Mouse (Mus musculus): Measurements from ENCODE around the gene Pik3c2a. TPM values are rescaled to one million over a fixed set of nuclear protein-coding genes. Genes with fewer than 3 reads are reported as not detected.
A peak's percentile ranks its signal among the peaks of the same experiment; 100 is the strongest.

Gene Pik3c2a
- polyA plus RNA-seq, 1 experiment from 2014 or later: 24.2 TPM

GRCm38 (mm10) chr7:116309456-116309855 lies 133.8 kb downstream of the Pik3c2a start:
- Histone ChIP-seq H3K27me3 (ENCODE audit: control insufficient read depth, insufficient read depth, low read length) (0 out of 2 replicates have a peak, but pooled peaks cover 3% of the 10 kb centered on the region), H3K4me3 (ENCODE audit: control insufficient read depth in 1 of 2, insufficient read depth in 1 of 2, low read depth in 1 of 2, low read length in 2 of 2) (no peak overlapping the region), H3K27ac (replicated peaks in 1 of 2; ENCODE audit: control insufficient read depth in 1 of 2, insufficient read depth in 1 of 2, low read depth in 2 of 2, low read length in 2 of 2) (no peak overlapping the region; a peak in 1 of 4 replicates), H3K9ac (ENCODE audit: low read length) (peak overlapping the region; percentile 31; the same call in 1 of the 2 replicates), H3K36me3 (ENCODE audit: control insufficient read depth, insufficient read depth, low read length) (no peaks in the 10 kb centered on the region), H3K4me2 (ENCODE audit: low read length) (peak overlapping the region; percentile 97), H3K4me1 (ENCODE audit: control insufficient read depth in 2 of 2, insufficient read depth in 2 of 2, low read length in 2 of 2) (peaks cover 9 to 12% of the 10 kb centered on the region in 2 experiments), H3K9me3 (ENCODE audit: control insufficient read depth, low read length) (no peaks in the 10 kb centered on the region)
- 16% methylated on average over 9 of the region's 9 CpGs for WGBS
- no peak for ATAC-seq (ENCODE audit: insufficient number of reproducible peaks, insufficient read depth, low FRiP score, low read depth)

- H3K27me3 ChIP-seq (ENCODE audit: control insufficient read depth, insufficient read depth, low read length): 0 out of 2 replicates have a peak, but pooled peaks cover 3% of the 10 kb centered on the region
- no peaks in the 10 kb centered on the region for H3K9me3 ChIP-seq (ENCODE audit: control insufficient read depth, low read length)
- H3K4me1 ChIP-seq (ENCODE audit: control insufficient read depth in 2 of 2, insufficient read depth in 2 of 2, low read length in 2 of 2): peaks cover 14 to 18% of the 10 kb centered on the region in 2 experiments
- H3K9ac ChIP-seq (ENCODE audit: low read length): peak overlapping the region; percentile 76
- peak overlapping the region; percentile 97 for H3K4me2 ChIP-seq (ENCODE audit: low read length)
- H3K27ac ChIP-seq (replicated peaks in 1 of 2; ENCODE audit: control insufficient read depth in 1 of 2, insufficient read depth in 1 of 2, low read depth in 2 of 2, low read length in 2 of 2): 0 out of 4 replicates have a peak overlapping the region, but pooled peaks of 1 of the 2 experiments have one; percentile 41
- H3K4me3 ChIP-seq (ENCODE audit: control insufficient read depth in 1 of 2, insufficient read depth in 1 of 2, low read depth in 1 of 2, low read length in 2 of 2): peak overlapping the region; percentile 83 to 84
- WGBS: 3% methylated on average over 15 of the region's 16 CpGs
- ATAC-seq (ENCODE audit: insufficient number of reproducible peaks, insufficient read depth, low FRiP score, low read depth): no peak
- no peaks in the 10 kb centered on the region for H3K36me3 ChIP-seq (ENCODE audit: control insufficient read depth, insufficient read depth, low read length)
Observed at GRCm38 (mm10) chr7:116308632-116308991, 134.6 kb downstream of the Pik3c2a start.

DNA sequence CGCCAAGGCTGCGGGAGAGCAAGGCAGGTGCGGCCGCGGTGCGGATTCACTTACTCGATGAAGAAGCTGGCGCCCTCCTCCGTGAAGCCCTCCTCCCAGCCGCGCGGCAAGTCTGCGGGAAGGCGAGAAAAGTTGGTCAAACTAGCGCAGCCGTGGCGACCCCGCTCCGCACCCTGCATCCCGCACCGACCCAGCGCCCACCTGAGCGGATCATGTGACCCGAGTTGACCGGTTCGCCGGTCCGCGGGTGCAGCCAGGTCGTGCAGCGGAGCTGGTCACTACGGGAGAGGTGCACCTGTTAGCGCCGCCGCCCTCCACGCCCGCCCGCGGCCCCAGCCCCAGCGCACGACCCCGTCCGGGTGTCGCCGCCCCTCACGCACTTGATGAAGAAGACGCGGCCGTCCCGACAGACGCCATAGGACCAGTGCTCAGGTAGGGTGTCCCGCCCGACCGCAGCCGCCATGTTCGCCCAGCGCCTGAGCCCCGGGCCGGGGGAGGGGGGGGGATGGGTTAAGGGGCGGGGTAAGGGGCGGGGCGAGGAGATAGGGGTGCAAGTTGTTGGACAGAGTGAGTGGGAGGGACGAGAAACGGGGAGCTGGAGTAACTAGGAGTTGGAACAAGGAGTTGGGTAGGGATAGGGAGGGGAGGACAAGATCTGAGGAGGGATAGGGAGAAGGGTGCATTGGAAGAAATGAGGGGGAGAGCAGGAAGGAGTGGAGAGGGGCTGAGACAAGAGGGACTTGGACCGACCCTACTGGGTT lies 135.2 kb downstream of the Pik3c2a start, which contains the start of gene Plekha7:
TSS of gene Plekha7 (minus strand) at position 506 of the 761 bp plus-strand sequence.
- no peaks in the 10 kb centered on the region for H3K9me3 ChIP-seq (ENCODE audit: control insufficient read depth, low read length)
- peak within 1 kb of the TSS; percentile 83 to 84 for H3K4me3 ChIP-seq (ENCODE audit: control insufficient read depth in 1 of 2, insufficient read depth in 1 of 2, low read depth in 1 of 2, low read length in 2 of 2)
- WGBS: 0% methylated on average over 65 of the region's 65 CpGs
- peak; percentile 71 for ATAC-seq (ENCODE audit: insufficient number of reproducible peaks, insufficient read depth, low FRiP score, low read depth)
- 0 out of 2 replicates have a peak, but pooled peaks cover 3% of the 10 kb centered on the region for H3K27me3 ChIP-seq (ENCODE audit: control insufficient read depth, insufficient read depth, low read length)
- no peaks in the 10 kb centered on the region for H3K36me3 ChIP-seq (ENCODE audit: control insufficient read depth, insufficient read depth, low read length)
- H3K4me2 ChIP-seq (ENCODE audit: low read length): peak within 1 kb of the TSS; percentile 97
- peak within 1 kb of the TSS; percentile 11 to 61; a peak in 3 of 4 replicates for H3K27ac ChIP-seq (replicated peaks in 1 of 2; ENCODE audit: control insufficient read depth in 1 of 2, insufficient read depth in 1 of 2, low read depth in 2 of 2, low read length in 2 of 2)
- H3K9ac ChIP-seq (ENCODE audit: low read length): peak within 1 kb of the TSS; percentile 76
- H3K4me1 ChIP-seq (ENCODE audit: control insufficient read depth in 2 of 2, insufficient read depth in 2 of 2, low read length in 2 of 2): peaks cover 14 to 19% of the 10 kb centered on the region in 2 experiments

- Histone ChIP-seq H3K4me1 (ENCODE audit: control insufficient read depth in 2 of 2, insufficient read depth in 2 of 2, low read length in 2 of 2) (peaks cover 14 to 19% of the 10 kb centered on the region in 2 experiments), H3K36me3 (ENCODE audit: control insufficient read depth, insufficient read depth, low read length) (no peaks in the 10 kb centered on the region), H3K4me3 (ENCODE audit: control insufficient read depth in 1 of 2, insufficient read depth in 1 of 2, low read depth in 1 of 2, low read length in 2 of 2) (peak overlapping the region; percentile 83 to 84), H3K27me3 (ENCODE audit: control insufficient read depth, insufficient read depth, low read length) (0 out of 2 replicates have a peak, but pooled peaks cover 3% of the 10 kb centered on the region), H3K9ac (ENCODE audit: low read length) (peak overlapping the region; percentile 76), H3K27ac (replicated peaks in 1 of 2; ENCODE audit: control insufficient read depth in 1 of 2, insufficient read depth in 1 of 2, low read depth in 2 of 2, low read length in 2 of 2) (peak overlapping the region; percentile 11 to 61; a peak in 2 of 4 replicates), H3K4me2 (ENCODE audit: low read length) (peak overlapping the region; percentile 97), H3K9me3 (ENCODE audit: control insufficient read depth, low read length) (no peaks in the 10 kb centered on the region)
- peak; percentile 61 for ATAC-seq (ENCODE audit: insufficient number of reproducible peaks, insufficient read depth, low FRiP score, low read depth)
- under 1% methylated on average over 63 of the region's 63 CpGs for WGBS
Observed at GRCm38 (mm10) chr7:116307099-116307870, 136.0 kb downstream of the Pik3c2a start.

DNA sequence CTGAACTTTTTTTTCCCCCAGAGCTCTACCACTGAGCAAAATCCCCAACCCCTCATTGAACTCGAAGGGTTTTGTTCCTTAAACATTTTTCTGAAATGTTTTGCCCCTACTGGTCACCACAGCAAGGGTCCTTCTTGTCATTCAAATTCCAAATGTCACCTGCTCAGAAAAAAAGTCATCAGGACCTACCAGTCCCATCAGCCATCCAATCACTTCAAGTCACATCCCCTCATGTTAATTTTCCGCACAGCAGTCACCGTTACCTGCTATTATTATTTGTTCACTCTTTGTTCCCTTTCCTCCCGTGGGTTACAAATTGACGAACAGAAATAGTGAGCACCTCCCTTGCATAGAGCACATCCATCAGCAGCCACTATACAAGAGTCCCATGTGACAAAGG lies 136.6 kb downstream of the Pik3c2a start:
- 27% methylated on average over 5 of the region's 5 CpGs for WGBS
- peak overlapping the region in 1 of 2 experiments; percentile 83; a peak in 2 of 4 replicates for H3K4me3 ChIP-seq (ENCODE audit: control insufficient read depth in 1 of 2, insufficient read depth in 1 of 2, low read depth in 1 of 2, low read length in 2 of 2)
- ATAC-seq (ENCODE audit: insufficient number of reproducible peaks, insufficient read depth, low FRiP score, low read depth): no peak
- no peaks in the 10 kb centered on the region for H3K9me3 ChIP-seq (ENCODE audit: control insufficient read depth, low read length)
- no peaks in the 10 kb centered on the region for H3K36me3 ChIP-seq (ENCODE audit: control insufficient read depth, insufficient read depth, low read length)
- H3K9ac ChIP-seq (ENCODE audit: low read length): peak overlapping the region; percentile 76; the same call in 1 of the 2 replicates
- 0 out of 2 replicates have a peak, but pooled peaks cover 3% of the 10 kb centered on the region for H3K27me3 ChIP-seq (ENCODE audit: control insufficient read depth, insufficient read depth, low read length)
- no peak overlapping the region for H3K27ac ChIP-seq (replicated peaks in 1 of 2; ENCODE audit: control insufficient read depth in 1 of 2, insufficient read depth in 1 of 2, low read depth in 2 of 2, low read length in 2 of 2)
- peak overlapping the region; percentile 97 for H3K4me2 ChIP-seq (ENCODE audit: low read length)
- H3K4me1 ChIP-seq (ENCODE audit: control insufficient read depth in 2 of 2, insufficient read depth in 2 of 2, low read length in 2 of 2): peaks cover 14 to 19% of the 10 kb centered on the region in 2 experiments

GRCm38 (mm10) chr7:116301661-116302311 lies 141.5 kb downstream of the Pik3c2a start:
- ATAC-seq (ENCODE audit: insufficient number of reproducible peaks, insufficient read depth, low FRiP score, low read depth): no peak
- H3K27ac ChIP-seq (replicated peaks in 1 of 2; ENCODE audit: control insufficient read depth in 1 of 2, insufficient read depth in 1 of 2, low read depth in 2 of 2, low read length in 2 of 2): no peak overlapping the region
- WGBS: 81% methylated on average over 5 of the region's 5 CpGs

DNA sequence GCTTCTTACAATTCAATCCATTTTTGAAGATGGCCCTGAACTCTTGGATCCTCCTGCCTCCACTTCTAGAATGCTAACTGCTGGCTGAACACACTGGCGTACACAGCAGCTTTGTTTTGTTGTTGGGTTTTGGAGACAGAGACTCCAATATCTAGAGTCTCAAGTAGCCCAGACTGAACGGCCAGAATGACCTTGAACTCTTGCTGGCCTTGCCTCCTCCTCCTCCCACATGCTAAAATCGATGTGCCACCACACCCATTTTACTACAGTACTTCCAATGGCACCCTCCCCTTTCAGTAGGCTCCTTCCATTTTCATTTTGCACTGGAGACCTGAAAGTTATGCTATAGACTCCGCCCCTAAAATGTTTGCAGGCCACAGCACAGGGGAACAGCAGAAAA lies 142.1 kb downstream of the Pik3c2a start:
- no peak overlapping the region for H3K27ac ChIP-seq (replicated peaks in 1 of 2; ENCODE audit: control insufficient read depth in 1 of 2, insufficient read depth in 1 of 2, low read depth in 2 of 2, low read length in 2 of 2)
- peaks cover 9 to 12% of the 10 kb centered on the region in 2 experiments for H3K4me1 ChIP-seq (ENCODE audit: control insufficient read depth in 2 of 2, insufficient read depth in 2 of 2, low read length in 2 of 2)
- H3K36me3 ChIP-seq (ENCODE audit: control insufficient read depth, insufficient read depth, low read length): no peaks in the 10 kb centered on the region
- WGBS: 62% methylated on average over 4 of the region's 4 CpGs
- 0 out of 2 replicates have a peak, but pooled peaks cover under 1% of the 10 kb centered on the region for H3K27me3 ChIP-seq (ENCODE audit: control insufficient read depth, insufficient read depth, low read length)
- no peak overlapping the region for H3K4me3 ChIP-seq (ENCODE audit: control insufficient read depth in 1 of 2, insufficient read depth in 1 of 2, low read depth in 1 of 2, low read length in 2 of 2)
- no peaks in the 10 kb centered on the region for H3K9me3 ChIP-seq (ENCODE audit: control insufficient read depth, low read length)
- no peak for ATAC-seq (ENCODE audit: insufficient number of reproducible peaks, insufficient read depth, low FRiP score, low read depth)
- H3K4me2 ChIP-seq (ENCODE audit: low read length): no peak overlapping the region
- no peak overlapping the region for H3K9ac ChIP-seq (ENCODE audit: low read length)

More at GRCm38 (mm10) chr7:116301661-116302311, 141.5 kb downstream of the Pik3c2a start:
- Histone ChIP-seq H3K36me3 (ENCODE audit: control insufficient read depth, insufficient read depth, low read length) (no peaks in the 10 kb centered on the region), H3K4me3 (ENCODE audit: control insufficient read depth in 1 of 2, insufficient read depth in 1 of 2, low read depth in 1 of 2, low read length in 2 of 2) (no peak overlapping the region), H3K4me1 (ENCODE audit: control insufficient read depth in 2 of 2, insufficient read depth in 2 of 2, low read length in 2 of 2) (peaks cover 9 to 12% of the 10 kb centered on the region in 2 experiments), H3K9ac (ENCODE audit: low read length) (no peak overlapping the region), H3K4me2 (ENCODE audit: low read length) (no peak overlapping the region), H3K9me3 (ENCODE audit: control insufficient read depth, low read length) (no peaks in the 10 kb centered on the region), H3K27me3 (ENCODE audit: control insufficient read depth, insufficient read depth, low read length) (0 out of 2 replicates have a peak, but pooled peaks cover 3% of the 10 kb centered on the region)

Measured in heart, embryonic 14.5 days (tissue).